Mouse (Mus musculus): Measurements from ENCODE around the gene Fbxo40. TPM values are rescaled to one million over a fixed set of nuclear protein-coding genes. Genes with fewer than 3 reads are reported as not detected.

The Fbxo40 gene
- polyA plus RNA-seq, 1 experiment: 0.37 TPM

GRCm38 (mm10) chr16:36934841-36935620 lies 55.2 kb downstream of the Fbxo40 start, which contains the start of gene Hcls1:
Gene Hcls1 (plus strand): TSS chr16:36934983.
- Histone ChIP-seq H3K36me3 (ENCODE audit: control insufficient read depth, insufficient read depth, low read length) (no peaks in the 10 kb centered on the region; the same call in 1 of the 2 replicates), H3K27ac (ENCODE audit: control insufficient read depth, insufficient read depth, low read depth, low read length) (peak within 1 kb of the TSS; percentile 33; the same call in 1 of the 2 replicates), H3K4me3 (ENCODE audit: control insufficient read depth, low read depth, low read length) (no peak within 1 kb of the TSS), H3K27me3 (ENCODE audit: control insufficient read depth, insufficient read depth, low read length) (no peaks in the 10 kb centered on the region), H3K4me1 (ENCODE audit: control insufficient read depth, insufficient read depth, low read length) (no peaks in the 10 kb centered on the region)
- TF ChIP-seq POLR2A (IDR thresholded peaks at IDR 0.05; ENCODE audit: control insufficient read depth, low read depth, low read length) (no peak), CTCF (IDR thresholded peaks at IDR 0.05; ENCODE audit: control insufficient read depth, insufficient read depth, insufficient replicate concordance, low read depth, low read length) (no peak)

DNA sequence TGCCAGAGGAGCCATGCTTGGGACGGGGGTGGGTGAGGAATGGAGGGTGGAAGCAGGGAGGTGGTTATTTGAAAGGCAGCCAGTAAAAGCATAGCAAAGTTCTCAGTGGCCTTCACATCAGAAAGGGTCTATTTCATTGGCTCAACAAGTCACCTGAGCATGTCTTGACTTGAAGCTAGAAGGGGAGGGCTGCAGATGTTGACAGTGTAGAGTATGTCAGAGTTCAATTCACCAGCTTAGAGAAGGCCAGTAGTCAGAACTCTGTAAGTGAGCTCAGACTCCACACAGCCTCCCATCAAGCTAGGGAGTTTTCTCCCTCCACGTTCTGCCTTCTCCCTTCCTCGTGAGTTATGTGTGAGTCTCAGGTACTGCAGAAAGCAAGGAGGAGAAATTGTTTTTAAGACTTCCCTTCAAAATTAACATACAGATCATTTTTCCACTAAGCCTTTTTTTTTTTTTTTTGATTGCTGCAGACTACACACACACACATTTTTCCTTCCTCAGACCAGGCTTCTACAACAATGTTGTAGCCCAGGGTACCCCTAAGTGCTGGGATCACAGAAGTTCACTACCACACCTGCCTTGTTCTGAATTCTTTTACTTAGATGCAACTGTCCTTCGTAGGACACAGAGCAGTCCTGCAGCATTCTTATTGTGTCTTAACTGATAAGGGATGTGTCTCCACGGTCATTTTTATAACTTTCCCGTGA lies 56.0 kb downstream of the Fbxo40 start:
- Histone ChIP-seq H3K36me3 (ENCODE audit: control insufficient read depth, insufficient read depth, low read length) (no peaks in the 10 kb centered on the region; the same call in 1 of the 2 replicates), H3K27ac (ENCODE audit: control insufficient read depth, insufficient read depth, low read depth, low read length) (peak overlapping the region; percentile 33; the same call in 1 of the 2 replicates), H3K27me3 (ENCODE audit: control insufficient read depth, insufficient read depth, low read length) (no peaks in the 10 kb centered on the region), H3K4me3 (ENCODE audit: control insufficient read depth, low read depth, low read length) (no peak overlapping the region), H3K4me1 (ENCODE audit: control insufficient read depth, insufficient read depth, low read length) (no peaks in the 10 kb centered on the region)
- TF ChIP-seq POLR2A (IDR thresholded peaks at IDR 0.05; ENCODE audit: control insufficient read depth, low read depth, low read length) (no peak), CTCF (IDR thresholded peaks at IDR 0.05; ENCODE audit: control insufficient read depth, insufficient read depth, insufficient replicate concordance, low read depth, low read length) (no peak)

GRCm38 (mm10) chr16:36932546-36932945 lies 57.7 kb downstream of the Fbxo40 start:
- Histone ChIP-seq H3K4me1 (ENCODE audit: control insufficient read depth, insufficient read depth, low read length) (no peaks in the 10 kb centered on the region), H3K4me3 (ENCODE audit: control insufficient read depth, low read depth, low read length) (no peak overlapping the region), H3K27me3 (ENCODE audit: control insufficient read depth, insufficient read depth, low read length) (no peaks in the 10 kb centered on the region), H3K27ac (ENCODE audit: control insufficient read depth, insufficient read depth, low read depth, low read length) (no peak overlapping the region), H3K36me3 (ENCODE audit: control insufficient read depth, insufficient read depth, low read length) (no peaks in the 10 kb centered on the region; the same call in 1 of the 2 replicates)
- 0 out of 2 replicates have a peak, but pooled peaks have one; percentile 1 for TF ChIP-seq CTCF (IDR thresholded peaks at IDR 0.05; ENCODE audit: control insufficient read depth, insufficient read depth, insufficient replicate concordance, low read depth, low read length)
- TF ChIP-seq POLR2A (IDR thresholded peaks at IDR 0.05; ENCODE audit: control insufficient read depth, low read depth, low read length): no peak

GRCm38 (mm10) chr16:36931976-36932375 lies 58.3 kb downstream of the Fbxo40 start:
- Histone ChIP-seq H3K27ac (ENCODE audit: control insufficient read depth, insufficient read depth, low read depth, low read length) (no peak overlapping the region), H3K4me3 (ENCODE audit: control insufficient read depth, low read depth, low read length) (no peak overlapping the region), H3K4me1 (ENCODE audit: control insufficient read depth, insufficient read depth, low read length) (no peaks in the 10 kb centered on the region), H3K36me3 (ENCODE audit: control insufficient read depth, insufficient read depth, low read length) (no peaks in the 10 kb centered on the region; the same call in 1 of the 2 replicates), H3K27me3 (ENCODE audit: control insufficient read depth, insufficient read depth, low read length) (no peaks in the 10 kb centered on the region)
- TF ChIP-seq CTCF (IDR thresholded peaks at IDR 0.05; ENCODE audit: control insufficient read depth, insufficient read depth, insufficient replicate concordance, low read depth, low read length) (no peak), POLR2A (IDR thresholded peaks at IDR 0.05; ENCODE audit: control insufficient read depth, low read depth, low read length) (no peak)

GRCm38 (mm10) chr16:36931381-36931780 lies 58.9 kb downstream of the Fbxo40 start:
- Histone ChIP-seq H3K4me1 (ENCODE audit: control insufficient read depth, insufficient read depth, low read length) (no peaks in the 10 kb centered on the region), H3K27ac (ENCODE audit: control insufficient read depth, insufficient read depth, low read depth, low read length) (no peak overlapping the region), H3K36me3 (ENCODE audit: control insufficient read depth, insufficient read depth, low read length) (no peaks in the 10 kb centered on the region; the same call in 1 of the 2 replicates), H3K4me3 (ENCODE audit: control insufficient read depth, low read depth, low read length) (no peak overlapping the region), H3K27me3 (ENCODE audit: control insufficient read depth, insufficient read depth, low read length) (no peaks in the 10 kb centered on the region)
- TF ChIP-seq CTCF (IDR thresholded peaks at IDR 0.05; ENCODE audit: control insufficient read depth, insufficient read depth, insufficient replicate concordance, low read depth, low read length) (no peak), POLR2A (IDR thresholded peaks at IDR 0.05; ENCODE audit: control insufficient read depth, low read depth, low read length) (no peak)

DNA sequence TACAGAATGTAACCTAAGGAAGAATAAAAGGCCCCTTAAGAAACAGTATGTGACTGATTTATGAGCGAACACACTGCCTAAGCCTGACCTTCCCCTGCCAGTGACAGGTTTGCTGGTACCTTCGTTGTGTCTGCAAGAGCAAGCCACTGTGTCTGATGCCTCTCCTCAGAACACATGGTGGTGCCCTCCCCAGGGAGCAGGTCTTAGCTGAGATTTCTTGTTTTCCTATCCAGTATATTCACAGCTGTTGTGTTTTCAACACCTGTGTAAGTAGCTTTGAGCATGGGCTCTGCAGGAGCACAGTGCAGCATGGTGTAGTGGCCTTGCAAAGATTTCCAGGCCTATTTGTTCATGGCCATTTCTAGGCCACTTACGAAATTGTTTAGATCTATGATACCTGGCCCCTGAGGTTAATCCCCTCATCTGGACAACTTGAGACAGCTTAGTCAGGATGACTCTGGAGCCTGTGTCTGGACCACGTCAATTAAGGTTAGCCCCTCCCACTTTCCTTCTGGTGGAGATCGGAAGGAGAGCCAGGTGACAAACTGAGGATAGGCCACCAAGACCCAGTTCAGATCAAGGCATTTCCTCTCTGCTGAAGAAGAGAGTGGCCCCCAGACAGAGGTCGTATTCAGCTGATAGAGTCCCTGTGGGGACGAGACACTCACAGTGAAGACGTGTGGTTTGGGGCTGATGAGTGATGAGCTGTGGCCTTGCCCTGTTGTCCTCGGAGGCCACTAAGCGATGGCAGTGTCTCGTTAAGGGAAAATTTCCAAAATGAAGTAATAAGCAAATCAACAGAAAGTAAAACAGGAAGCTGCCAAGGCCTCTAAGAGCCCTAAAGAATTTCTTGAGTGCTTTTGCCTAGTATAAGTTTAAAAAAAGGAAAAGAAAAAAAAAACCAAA lies 59.8 kb downstream of the Fbxo40 start:
- TF ChIP-seq POLR2A (IDR thresholded peaks at IDR 0.05; ENCODE audit: control insufficient read depth, low read depth, low read length): no peak
- TF ChIP-seq CTCF (IDR thresholded peaks at IDR 0.05; ENCODE audit: control insufficient read depth, insufficient read depth, insufficient replicate concordance, low read depth, low read length): no peak
- Histone ChIP-seq H3K4me1 (ENCODE audit: control insufficient read depth, insufficient read depth, low read length) (no peaks in the 10 kb centered on the region), H3K27me3 (ENCODE audit: control insufficient read depth, insufficient read depth, low read length) (no peaks in the 10 kb centered on the region), H3K36me3 (ENCODE audit: control insufficient read depth, insufficient read depth, low read length) (no peaks in the 10 kb centered on the region; the same call in 1 of the 2 replicates), H3K4me3 (ENCODE audit: control insufficient read depth, low read depth, low read length) (no peak overlapping the region), H3K27ac (ENCODE audit: control insufficient read depth, insufficient read depth, low read depth, low read length) (no peak overlapping the region)

Measured in testis, adult 2 months (tissue).